Mouse (Mus musculus) neural tube, embryonic 14.5 days (tissue): Measurements from ENCODE around the gene Anks1b. TPM values are rescaled to one million over a fixed set of nuclear protein-coding genes. Genes with fewer than 3 reads are reported as not detected.

Experiments
- ATAC-seq: fragments of 200-750 bp; cut with Nextera tagmentation; 2 replicates; pipeline ENCODE4 v1.8.0; 2017; ENCODE audit warnings: low read depth, mild to moderate bottlenecking, moderate TSS enrichment, moderate library complexity
- H3K27ac ChIP-seq: fragments of 300-500 bp; sonication (generic); 2 replicates; pipeline ENCODE4 v1.5.1; 2014; ENCODE audit warnings: low read depth, mild to moderate bottlenecking, control low read depth, low read length, moderate library complexity, mixed read lengths
- H3K27me3 ChIP-seq: fragments of 300-500 bp; sonication (generic); 2 replicates; pipeline ENCODE4 v1.6.1; 2014; ENCODE audit warnings: low read length; ENCODE audit not compliant: control insufficient read depth, insufficient read depth
- H3K36me3 ChIP-seq: fragments of 300-500 bp; sonication (generic); 2 replicates; pipeline ENCODE4 v1.6.1; 2014; ENCODE audit warnings: low read length, mixed read lengths; ENCODE audit not compliant: control insufficient read depth, insufficient read depth
- H3K4me1 ChIP-seq: fragments of 300-500 bp; sonication (generic); 2 replicates; pipeline ENCODE4 v1.6.1; 2014; ENCODE audit warnings: low read length; ENCODE audit not compliant: control insufficient read depth, insufficient read depth
- H3K4me2 ChIP-seq: fragments of 300-500 bp; sonication (generic); 2 replicates; pipeline ENCODE4 v1.6.1; 2014; ENCODE audit warnings: mild to moderate bottlenecking, low read depth, low read length, control low read depth
- H3K4me3 ChIP-seq: fragments of 300-500 bp; sonication (generic); 2 replicates; pipeline ENCODE4 v1.5.1; 2014; ENCODE audit warnings: low read depth, low read length, control low read depth, mixed read lengths
- H3K9ac ChIP-seq: fragments of 300-500 bp; sonication (generic); replicated peaks from 2 replicates; pipeline ENCODE4 v1.6.1; 2014; ENCODE audit warnings: low read depth, mild to moderate bottlenecking, control low read depth, low read length, mixed read lengths
- H3K9me3 ChIP-seq: fragments of 300-500 bp; sonication (generic); 2 replicates; pipeline ENCODE4 v1.6.1; 2016; ENCODE audit warnings: low read length; ENCODE audit not compliant: control insufficient read depth
- WGBS: fragments of 180-500 bp; shearing (Covaris S2); extraction: QIAGEN DNeasy Blood & Tissue Kit; methylation state at CpG from one replicate; pipeline ENCODE4 v1.1.7; 2014; 5-methylcytosine and 5-hydroxymethylcytosine counted together
- polyA plus RNA-seq: library from polyadenylated mRNA; unstranded; fragments of >200 nt; fragmentation: Nextera tagmentation; extraction: Ambion mirVana; gene quantifications from 2 replicates; pipeline ENCODE4 v1.2.1, GENCODE M21; 2014

Gene Anks1b
- polyA plus RNA-seq, 1 experiment from 2014 or later = 79.1 TPM

DNA sequence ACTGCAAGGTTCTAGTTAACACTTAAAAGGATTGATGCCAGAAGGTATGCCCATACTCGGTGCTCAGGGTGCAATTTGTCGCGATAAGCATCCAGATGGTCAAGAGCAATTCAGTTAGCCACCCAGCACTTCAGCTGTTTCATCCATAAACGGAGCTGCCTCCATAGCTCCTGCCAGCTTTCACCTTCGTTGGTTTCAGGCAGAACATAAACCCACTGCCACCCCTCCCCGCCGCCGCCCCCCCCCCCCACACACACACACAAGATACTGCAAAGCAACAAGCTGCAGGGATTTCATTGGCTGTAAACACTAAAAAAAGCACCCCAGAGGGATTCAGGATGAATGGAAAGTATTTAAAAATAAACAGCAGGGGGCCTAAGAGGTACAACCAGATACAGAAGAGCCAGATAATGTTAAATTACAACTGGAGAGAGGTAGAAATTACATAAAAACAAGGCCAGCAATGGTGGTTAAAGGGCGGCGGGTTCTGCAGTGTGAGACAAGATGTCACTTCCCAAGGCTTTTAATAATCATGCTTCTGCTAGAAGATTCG, 897.2 kb downstream of the Anks1b start:
- WGBS = 21% methylated on average over 11 of the region's 11 CpGs
- no peak overlapping the region for H3K9ac ChIP-seq
- no peak overlapping the region for H3K4me2 ChIP-seq
- peak; percentile 62; the same call in 1 of the 2 replicates for ATAC-seq
- H3K27ac ChIP-seq = no peak overlapping the region
- H3K27me3 ChIP-seq = no peaks in the 10 kb centered on the region
- H3K4me1 ChIP-seq = peaks cover 8% of the 10 kb centered on the region; the same call in 1 of the 2 replicates
- H3K4me3 ChIP-seq = no peak overlapping the region
- no peaks in the 10 kb centered on the region for H3K36me3 ChIP-seq
- H3K9me3 ChIP-seq = no peaks in the 10 kb centered on the region

DNA sequence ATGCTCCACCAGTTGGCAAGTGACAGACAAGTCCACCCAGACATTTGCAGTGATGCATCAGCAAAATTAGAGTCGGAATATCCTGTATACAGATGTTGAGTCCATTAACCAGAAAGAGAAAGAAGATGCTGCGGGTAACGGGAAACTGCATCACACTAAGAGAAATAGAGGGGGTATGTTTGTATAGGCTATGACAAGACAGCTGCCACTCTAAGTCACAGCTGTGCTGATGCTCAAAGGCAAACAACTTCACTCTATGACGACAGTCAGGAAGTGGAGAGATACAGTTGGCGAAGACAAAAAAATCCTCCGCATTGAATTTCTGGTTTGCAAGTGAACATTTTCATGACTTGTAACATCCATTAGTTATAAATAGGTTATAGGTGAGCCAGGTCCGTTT, 897.7 kb downstream of the Anks1b start:
- no peak overlapping the region for H3K27ac ChIP-seq
- H3K9ac ChIP-seq = no peak overlapping the region
- H3K9me3 ChIP-seq = no peaks in the 10 kb centered on the region
- no peak overlapping the region for H3K4me3 ChIP-seq
- WGBS = 41% methylated on average over 7 of the region's 7 CpGs
- H3K27me3 ChIP-seq = no peaks in the 10 kb centered on the region
- no peak overlapping the region for H3K4me2 ChIP-seq
- peaks cover 8% of the 10 kb centered on the region; the same call in 1 of the 2 replicates for H3K4me1 ChIP-seq
- no peaks in the 10 kb centered on the region for H3K36me3 ChIP-seq
- peak; percentile 49; the same call in 1 of the 2 replicates for ATAC-seq

GRCm38 (mm10) chr10:90771471-90772226, 898.3 kb downstream of the Anks1b start:
- H3K27ac ChIP-seq = peak overlapping the region; percentile 18; the same call in 1 of the 2 replicates
- 6% methylated on average over 15 of the region's 15 CpGs for WGBS

DNA sequence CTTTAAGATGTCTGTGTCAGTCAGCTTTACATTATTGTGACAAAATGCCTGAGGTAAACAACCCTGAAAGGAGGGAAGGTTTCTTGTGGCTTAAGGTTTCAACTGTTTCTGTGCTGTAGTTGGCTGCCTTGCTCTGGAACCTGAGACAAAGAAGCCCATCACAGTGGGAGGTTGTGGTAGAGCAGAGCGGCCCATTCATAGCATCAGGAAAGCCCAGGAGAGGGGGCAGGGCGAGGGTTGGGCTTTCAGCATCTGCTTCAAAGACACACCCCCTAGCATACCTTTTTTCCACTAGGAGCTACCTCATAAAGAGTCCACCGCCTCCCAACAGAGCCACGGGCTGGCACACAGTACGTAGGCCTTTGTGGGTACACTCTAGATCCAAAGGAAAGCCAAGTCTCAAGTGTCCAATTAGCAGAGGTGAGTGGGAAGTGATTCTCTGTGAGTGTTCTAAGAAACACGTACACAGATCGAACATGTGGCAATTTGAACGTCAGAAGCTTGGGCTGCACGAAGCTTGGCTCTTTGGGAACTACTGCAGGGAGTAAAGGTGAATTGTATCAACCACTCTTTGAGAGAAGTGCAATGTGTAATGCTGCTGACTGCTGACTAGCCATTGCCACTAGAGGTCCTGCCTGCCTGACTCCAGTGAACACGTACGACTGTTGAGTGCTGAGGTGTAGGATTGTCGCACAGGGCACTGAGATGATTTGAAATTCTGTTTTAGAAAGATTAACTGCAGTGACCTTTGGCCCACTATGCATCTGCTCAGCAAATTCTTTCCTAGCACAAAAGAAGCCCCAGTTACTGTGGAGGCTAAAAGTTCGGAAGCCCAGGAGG, 906.5 kb downstream of the Anks1b start:
- Histone ChIP-seq H3K9me3 (no peaks in the 10 kb centered on the region), H3K4me1 (no peaks in the 10 kb centered on the region), H3K9ac (no peak overlapping the region), H3K4me2 (no peak overlapping the region), H3K4me3 (no peak overlapping the region), H3K27me3 (no peaks in the 10 kb centered on the region), H3K27ac (no peak overlapping the region), H3K36me3 (no peaks in the 10 kb centered on the region)
- ATAC-seq = no peak
- WGBS = 57% methylated on average over 13 of the region's 13 CpGs

More at GRCm38 (mm10) chr10:90771471-90772226, 898.3 kb downstream of the Anks1b start:
- H3K36me3 ChIP-seq = no peaks in the 10 kb centered on the region
- H3K27me3 ChIP-seq = no peaks in the 10 kb centered on the region
- H3K9me3 ChIP-seq = no peaks in the 10 kb centered on the region
- H3K9ac ChIP-seq = no peak overlapping the region
- H3K4me2 ChIP-seq = 0 out of 2 replicates have a peak overlapping the region, but pooled peaks have one; percentile 19
- no peak overlapping the region for H3K4me3 ChIP-seq
- peak; percentile 81 for ATAC-seq
- H3K4me1 ChIP-seq = peaks cover 8% of the 10 kb centered on the region; the same call in 1 of the 2 replicates

- no peak for ATAC-seq
- Histone ChIP-seq H3K36me3 (no peaks in the 10 kb centered on the region), H3K9ac (no peak overlapping the region), H3K4me2 (no peak overlapping the region), H3K9me3 (no peaks in the 10 kb centered on the region), H3K27me3 (no peaks in the 10 kb centered on the region), H3K27ac (no peak overlapping the region), H3K4me3 (no peak overlapping the region), H3K4me1 (no peaks in the 10 kb centered on the region)
- WGBS = 72% methylated on average over 4 of the region's 4 CpGs
These were observed 911.8 kb downstream of the Anks1b start for GRCm38 (mm10) chr10:90784981-90785650.

DNA sequence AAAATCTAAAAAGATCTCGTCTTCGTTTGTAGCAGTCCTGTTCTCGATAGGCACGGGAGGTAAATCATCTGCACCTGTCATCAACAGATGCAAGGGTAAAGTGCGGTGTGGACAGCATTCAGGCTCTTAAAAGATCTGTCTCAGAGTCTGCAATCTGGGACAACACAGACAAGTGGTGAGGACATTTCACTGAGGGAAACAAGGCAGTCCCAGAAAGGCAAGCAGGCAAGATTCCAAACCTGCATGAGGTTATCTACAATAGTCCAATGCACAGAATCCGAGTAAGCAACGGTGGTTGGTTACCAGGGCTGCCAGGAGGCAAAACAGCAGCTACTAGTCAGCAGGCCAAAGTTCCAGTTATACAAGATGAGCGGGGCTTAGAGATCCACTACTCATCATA, 912.4 kb downstream of the Anks1b start:
- Histone ChIP-seq H3K9me3 (no peaks in the 10 kb centered on the region), H3K4me1 (no peaks in the 10 kb centered on the region), H3K4me2 (no peak overlapping the region), H3K4me3 (no peak overlapping the region), H3K36me3 (no peaks in the 10 kb centered on the region), H3K9ac (no peak overlapping the region), H3K27ac (no peak overlapping the region), H3K27me3 (no peaks in the 10 kb centered on the region)
- 90% methylated on average over 8 of the region's 8 CpGs for WGBS
- ATAC-seq = no peak

- no peak overlapping the region for H3K27ac ChIP-seq
- ATAC-seq = no peak
These were observed 929.8 kb downstream of the Anks1b start for GRCm38 (mm10) chr10:90803112-90803511.

DNA sequence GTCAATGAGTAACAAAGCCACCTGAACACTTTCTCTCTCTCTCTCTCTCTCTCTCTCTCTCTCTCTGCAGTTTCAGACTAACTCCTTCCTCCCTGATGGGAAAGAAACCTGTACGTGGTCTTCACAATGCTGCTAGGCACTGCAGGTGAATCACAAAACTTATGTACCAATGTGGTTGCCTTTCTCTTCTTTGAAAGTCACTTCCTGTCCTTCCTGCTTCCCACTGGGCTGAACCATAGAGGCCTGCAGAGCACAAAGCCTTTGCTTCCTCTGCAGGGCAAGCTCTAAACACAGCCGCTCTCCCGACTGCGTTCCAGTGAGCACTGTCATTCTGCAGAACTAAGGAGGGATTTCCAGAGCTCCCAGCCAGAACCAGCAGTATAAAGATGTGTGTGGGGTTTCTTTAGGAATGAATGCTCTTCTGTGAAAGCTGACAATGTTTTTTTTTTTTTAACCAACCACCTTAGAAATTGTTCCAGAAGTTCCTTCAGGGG, 931.3 kb downstream of the Anks1b start:
- no peaks in the 10 kb centered on the region for H3K9me3 ChIP-seq
- WGBS = 9% methylated on average over 4 of the region's 4 CpGs
- H3K36me3 ChIP-seq = no peaks in the 10 kb centered on the region
- no peaks in the 10 kb centered on the region for H3K4me1 ChIP-seq
- H3K27me3 ChIP-seq = no peaks in the 10 kb centered on the region
- no peak overlapping the region for H3K4me3 ChIP-seq
- H3K27ac ChIP-seq = no peak overlapping the region
- H3K9ac ChIP-seq = no peak overlapping the region
- ATAC-seq = no peak
- no peak overlapping the region for H3K4me2 ChIP-seq

More at GRCm38 (mm10) chr10:90803112-90803511, 929.8 kb downstream of the Anks1b start:
- Histone ChIP-seq H3K36me3 (no peaks in the 10 kb centered on the region), H3K4me2 (no peak overlapping the region), H3K27me3 (no peaks in the 10 kb centered on the region), H3K9me3 (no peaks in the 10 kb centered on the region), H3K4me1 (no peaks in the 10 kb centered on the region), H3K9ac (no peak overlapping the region), H3K4me3 (no peak overlapping the region)
- 54% methylated on average over 6 of the region's 6 CpGs for WGBS
